Mouse (Mus musculus) forebrain, embryonic 13.5 days (tissue): ENCODE measurements at regions not wholly inside any gene's neighbourhood (a gene's known extent, or its start where the extent isn't known, plus 50 kb on each side); places are given as distances from the start of the nearest gene placed in this dataset.
"Not testable (repeated sequence)": the region's sequence is repeated elsewhere in the genome, so short reads cannot be mapped to it uniquely, and the experiment has no call there.

Experiments used
- ATAC-seq: fragments of 200-750 bp; cut with Nextera tagmentation; 2 replicates; pipeline ENCODE4 v1.8.0; 2017
- H3K27ac ChIP-seq: fragments of 300-500 bp; sonication (generic); 2 replicates; pipeline ENCODE4 v1.5.1; 2015; ENCODE audit warnings: inconsistent platforms, mild to moderate bottlenecking, moderate library complexity
- H3K27me3 ChIP-seq: fragments of 300-500 bp; sonication (generic); 2 replicates; pipeline ENCODE4 v1.6.1; 2015; ENCODE audit warnings: mild to moderate bottlenecking, inconsistent platforms
- H3K36me3 ChIP-seq: fragments of 300-500 bp; sonication (generic); 2 replicates; pipeline ENCODE4 v1.6.1; 2015; ENCODE audit warnings: mild to moderate bottlenecking, inconsistent platforms; ENCODE audit not compliant: poor library complexity, severe bottlenecking
- H3K4me1 ChIP-seq: fragments of 300-500 bp; sonication (generic); 2 replicates; pipeline ENCODE4 v1.6.1; 2015; ENCODE audit warnings: inconsistent platforms
- H3K4me2 ChIP-seq: fragments of 300-500 bp; sonication (generic); 2 replicates; pipeline ENCODE4 v1.6.1; 2015; ENCODE audit warnings: inconsistent platforms, mild to moderate bottlenecking, moderate library complexity
- H3K4me3 ChIP-seq: fragments of 300-500 bp; sonication (generic); 2 replicates; pipeline ENCODE4 v1.5.1; 2015; ENCODE audit warnings: mild to moderate bottlenecking, inconsistent platforms
- H3K9ac ChIP-seq: fragments of 300-500 bp; sonication (generic); 2 replicates; pipeline ENCODE4 v1.6.1; 2015; ENCODE audit warnings: mild to moderate bottlenecking, inconsistent platforms
- H3K9me3 ChIP-seq: fragments of 300-500 bp; sonication (generic); replicated peaks from 2 replicates; pipeline ENCODE4 v1.6.1; 2016; ENCODE audit warnings: inconsistent platforms
- WGBS: fragments of 180-500 bp; shearing (Covaris S2); methylation state at CpG from one replicate; pipeline ENCODE4 v1.1.7; 2015; 5-methylcytosine and 5-hydroxymethylcytosine counted together

DNA sequence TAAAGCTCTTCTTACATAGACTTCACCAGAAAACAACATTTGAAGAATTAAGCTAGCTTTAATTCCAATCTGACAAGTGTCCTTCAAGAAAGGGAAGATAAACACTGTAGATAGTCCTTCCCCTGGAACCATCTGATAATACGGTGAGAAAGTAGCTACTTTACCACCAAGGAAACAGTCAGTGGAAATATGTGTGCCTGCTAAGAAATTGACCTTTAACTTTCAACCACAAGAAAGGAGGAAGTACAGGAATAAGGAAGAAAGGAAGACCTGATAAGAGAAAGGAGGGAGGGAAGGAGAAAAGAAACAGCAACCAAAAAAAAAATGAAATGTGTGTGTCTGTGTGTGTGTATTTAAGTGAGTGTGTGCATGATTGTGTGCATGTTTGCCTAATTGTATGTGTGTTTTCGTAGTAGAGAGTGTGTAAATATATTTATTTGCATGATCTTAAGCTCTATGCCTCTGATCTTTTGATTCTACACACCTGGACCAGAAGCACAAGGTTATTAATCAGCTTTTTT lies 831.3 kb downstream of the Pla2g4a start:
- no peak for ATAC-seq
- no peak overlapping the region for H3K27ac ChIP-seq
- H3K4me1 ChIP-seq, result no peaks in the 10 kb centered on the region
- 85% methylated on average over 2 of the region's 2 CpGs for WGBS
- no peaks in the 10 kb centered on the region for H3K9me3 ChIP-seq
- H3K9ac ChIP-seq, result no peak overlapping the region
- no peaks in the 10 kb centered on the region for H3K27me3 ChIP-seq
- H3K4me2 ChIP-seq, result no peak overlapping the region
- no peak overlapping the region for H3K4me3 ChIP-seq
- no peaks in the 10 kb centered on the region for H3K36me3 ChIP-seq

DNA sequence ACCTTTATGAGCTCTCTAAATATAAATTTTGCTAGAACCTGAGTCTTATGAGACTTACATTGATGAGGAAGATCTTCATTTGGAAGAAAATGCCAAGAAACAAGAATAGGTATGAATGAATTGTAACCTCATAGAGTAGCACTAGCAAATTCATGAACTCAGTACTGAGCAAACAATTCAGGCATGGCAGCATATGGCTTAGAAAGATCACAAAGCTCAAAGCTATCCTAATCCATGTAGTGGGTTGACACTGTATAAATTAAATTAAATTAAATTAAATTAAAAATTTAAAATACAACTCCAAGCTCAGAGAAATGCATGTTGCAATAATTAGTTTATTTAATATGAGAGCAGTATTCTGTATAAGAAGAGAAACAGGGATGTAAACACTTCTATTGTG lies 832.0 kb downstream of the Pla2g4a start:
- no peaks in the 10 kb centered on the region for H3K27me3 ChIP-seq
- H3K9me3 ChIP-seq, result no peaks in the 10 kb centered on the region
- H3K27ac ChIP-seq, result no peak overlapping the region
- H3K4me3 ChIP-seq, result no peak overlapping the region
- H3K9ac ChIP-seq, result no peak overlapping the region
- no peak; the same call in 1 of the 2 replicates for ATAC-seq
- H3K36me3 ChIP-seq, result no peaks in the 10 kb centered on the region
- H3K4me1 ChIP-seq, result no peaks in the 10 kb centered on the region
- no peak overlapping the region for H3K4me2 ChIP-seq

DNA sequence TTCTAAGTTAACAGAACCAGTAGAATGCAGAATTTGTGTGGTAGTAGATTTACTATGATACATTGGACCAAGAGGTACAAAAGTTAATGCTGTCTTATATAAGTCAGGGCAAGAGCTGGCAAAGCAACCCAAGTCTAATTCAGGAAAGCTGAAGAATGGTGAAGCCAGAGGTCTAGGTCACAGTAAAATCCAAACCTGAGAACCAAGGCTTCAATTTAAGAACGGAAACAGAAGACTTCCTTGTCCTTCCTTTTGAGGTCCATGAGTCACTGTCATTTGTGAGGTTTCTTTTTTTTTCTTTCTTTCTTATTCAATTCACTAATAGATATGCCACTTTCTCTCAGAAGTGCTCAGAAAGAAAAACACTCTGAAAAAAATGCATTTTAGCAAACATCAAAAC lies 833.4 kb downstream of the Pla2g4a start:
- WGBS, result 82% methylated on average over 1 of the region's 1 CpGs
- Histone ChIP-seq H3K4me1 (no peaks in the 10 kb centered on the region), H3K27ac (no peak overlapping the region), H3K9ac (no peak overlapping the region), H3K4me3 (no peak overlapping the region), H3K4me2 (no peak overlapping the region), H3K9me3 (no peaks in the 10 kb centered on the region), H3K36me3 (no peaks in the 10 kb centered on the region), H3K27me3 (no peaks in the 10 kb centered on the region)
- no peak for ATAC-seq

DNA sequence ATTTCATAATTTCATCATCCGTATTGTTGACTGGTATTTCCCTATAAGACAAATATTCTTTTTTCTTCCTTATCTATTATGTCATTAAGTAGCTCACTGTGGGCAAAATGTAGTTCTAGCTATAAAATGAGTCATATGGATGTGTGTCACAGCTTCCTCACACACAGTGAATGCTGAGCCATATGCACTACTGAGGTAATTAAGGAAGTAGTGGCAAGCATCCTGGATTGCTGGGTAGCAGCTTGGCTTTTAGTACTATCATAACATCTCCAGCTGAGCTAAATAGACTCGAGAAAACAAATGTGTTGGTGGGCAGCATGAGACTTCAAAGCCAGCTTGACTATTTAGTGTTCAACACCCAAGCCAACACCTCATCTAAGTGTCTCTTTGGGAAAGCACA lies 857.7 kb downstream of the Pla2g4a start:
- no peak overlapping the region for H3K4me2 ChIP-seq
- H3K27me3 ChIP-seq, result no peaks in the 10 kb centered on the region
- WGBS, result 79% methylated on average over 2 of the region's 2 CpGs
- H3K9me3 ChIP-seq, result no peaks in the 10 kb centered on the region
- no peak overlapping the region for H3K27ac ChIP-seq
- peak; percentile 65; the same call in 1 of the 2 replicates for ATAC-seq
- H3K9ac ChIP-seq, result no peak overlapping the region
- no peaks in the 10 kb centered on the region for H3K4me1 ChIP-seq
- no peak overlapping the region for H3K4me3 ChIP-seq
- no peaks in the 10 kb centered on the region for H3K36me3 ChIP-seq

DNA sequence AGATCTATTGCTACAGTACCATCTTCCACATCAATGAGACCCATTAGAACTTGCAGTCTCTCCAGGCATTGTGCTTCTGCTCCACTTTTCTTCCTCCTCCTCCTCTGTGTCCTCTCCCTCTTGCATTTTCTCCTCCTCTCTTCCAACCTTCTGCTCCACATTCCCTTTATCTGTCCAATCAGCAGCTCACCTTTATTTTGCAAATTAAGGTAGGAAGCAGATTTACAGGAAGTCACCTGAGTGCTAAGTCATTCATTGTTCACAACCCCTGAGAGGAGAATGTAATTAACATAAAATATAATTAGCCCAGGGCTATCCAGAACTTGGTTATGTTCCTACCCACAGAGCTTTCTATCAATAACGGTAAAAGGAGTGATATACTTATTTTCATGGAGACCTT lies 863.7 kb downstream of the Pla2g4a start:
- H3K27me3 ChIP-seq, result no peaks in the 10 kb centered on the region
- WGBS, result 80% methylated on average over 1 of the region's 1 CpGs
- no peak for ATAC-seq
- H3K9me3 ChIP-seq, result no peaks in the 10 kb centered on the region
- no peak overlapping the region for H3K27ac ChIP-seq
- H3K4me3 ChIP-seq, result no peak overlapping the region
- no peak overlapping the region for H3K9ac ChIP-seq
- H3K4me1 ChIP-seq, result no peaks in the 10 kb centered on the region
- H3K36me3 ChIP-seq, result no peaks in the 10 kb centered on the region
- H3K4me2 ChIP-seq, result no peak overlapping the region

DNA sequence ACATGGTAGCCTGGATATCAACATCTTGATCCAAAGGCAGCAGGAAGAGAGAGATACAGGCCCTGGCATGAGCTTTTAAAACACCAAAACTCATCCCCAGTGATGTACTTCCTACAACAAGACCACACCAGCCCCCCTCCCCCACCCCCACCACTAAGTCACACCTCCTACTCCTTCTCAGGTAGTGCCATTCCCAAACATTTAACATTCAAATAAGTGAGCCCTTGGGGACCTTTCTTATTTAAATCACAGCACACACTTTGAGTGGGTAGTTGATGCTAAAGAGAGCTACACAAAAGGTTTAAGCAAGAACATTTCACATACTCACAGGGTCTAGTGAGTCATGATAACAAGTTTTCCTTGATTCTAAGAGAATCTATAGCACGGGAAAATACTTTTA lies 886.4 kb downstream of the Pla2g4a start:
- H3K9ac ChIP-seq, result no peak overlapping the region
- H3K4me3 ChIP-seq, result no peak overlapping the region
- H3K27ac ChIP-seq, result no peak overlapping the region
- no peaks in the 10 kb centered on the region for H3K36me3 ChIP-seq
- no peaks in the 10 kb centered on the region for H3K9me3 ChIP-seq
- 67% methylated on average over 1 of the region's 1 CpGs for WGBS
- ATAC-seq, result no peak
- no peaks in the 10 kb centered on the region for H3K4me1 ChIP-seq
- no peaks in the 10 kb centered on the region for H3K27me3 ChIP-seq
- H3K4me2 ChIP-seq, result no peak overlapping the region

DNA sequence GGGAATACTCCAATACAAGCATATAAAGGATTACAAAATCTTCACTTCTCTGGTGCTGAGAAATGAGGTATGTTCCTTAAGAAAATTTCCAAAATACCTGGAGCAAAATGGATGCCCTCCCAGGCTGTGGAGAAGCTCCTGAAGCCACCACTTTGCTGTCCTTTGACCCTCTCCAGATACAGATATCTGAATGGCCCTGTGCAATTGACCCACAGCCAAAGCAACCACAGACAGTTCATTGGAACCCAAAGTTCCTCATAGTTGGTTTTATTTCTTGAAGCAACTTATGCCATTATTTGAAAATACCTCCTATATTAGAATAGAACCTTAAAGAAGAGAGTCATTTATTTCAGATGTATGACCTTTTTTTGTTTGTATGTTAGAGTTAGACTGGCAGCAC lies 891.5 kb downstream of the Pla2g4a start:
- no peaks in the 10 kb centered on the region for H3K4me1 ChIP-seq
- no peaks in the 10 kb centered on the region for H3K27me3 ChIP-seq
- no peaks in the 10 kb centered on the region for H3K36me3 ChIP-seq
- no peak for ATAC-seq
- H3K9me3 ChIP-seq, result no peaks in the 10 kb centered on the region
- no peak overlapping the region for H3K4me3 ChIP-seq
- no peak overlapping the region for H3K4me2 ChIP-seq
- no peak overlapping the region for H3K9ac ChIP-seq
- no peak overlapping the region for H3K27ac ChIP-seq

DNA sequence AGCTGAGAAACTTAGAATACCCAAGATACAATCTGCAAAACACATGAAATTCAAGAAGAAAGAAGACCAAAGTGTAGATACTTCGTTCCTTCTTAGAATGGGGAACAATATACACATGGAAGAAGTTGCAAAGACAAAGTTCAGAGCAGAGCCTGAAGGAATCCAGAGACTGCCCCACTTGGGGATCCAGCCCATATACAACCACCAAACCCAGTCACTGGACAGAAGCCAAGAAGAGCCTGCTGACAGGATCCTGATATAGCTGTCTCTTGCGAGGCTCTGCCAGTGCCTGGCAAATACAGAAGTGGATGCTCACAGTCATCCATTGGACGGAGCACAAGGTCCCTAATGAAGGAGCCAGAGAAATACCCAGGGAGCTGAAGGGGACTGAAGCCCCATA lies 898.1 kb downstream of the Pla2g4a start:
- not testable (repeated sequence) for H3K4me3 ChIP-seq, H3K9ac ChIP-seq, H3K27me3 ChIP-seq, H3K9me3 ChIP-seq, H3K4me1 ChIP-seq, H3K36me3 ChIP-seq, ATAC-seq, H3K4me2 ChIP-seq, H3K27ac ChIP-seq
- WGBS, result 78% methylated on average over 3 of the region's 3 CpGs

DNA sequence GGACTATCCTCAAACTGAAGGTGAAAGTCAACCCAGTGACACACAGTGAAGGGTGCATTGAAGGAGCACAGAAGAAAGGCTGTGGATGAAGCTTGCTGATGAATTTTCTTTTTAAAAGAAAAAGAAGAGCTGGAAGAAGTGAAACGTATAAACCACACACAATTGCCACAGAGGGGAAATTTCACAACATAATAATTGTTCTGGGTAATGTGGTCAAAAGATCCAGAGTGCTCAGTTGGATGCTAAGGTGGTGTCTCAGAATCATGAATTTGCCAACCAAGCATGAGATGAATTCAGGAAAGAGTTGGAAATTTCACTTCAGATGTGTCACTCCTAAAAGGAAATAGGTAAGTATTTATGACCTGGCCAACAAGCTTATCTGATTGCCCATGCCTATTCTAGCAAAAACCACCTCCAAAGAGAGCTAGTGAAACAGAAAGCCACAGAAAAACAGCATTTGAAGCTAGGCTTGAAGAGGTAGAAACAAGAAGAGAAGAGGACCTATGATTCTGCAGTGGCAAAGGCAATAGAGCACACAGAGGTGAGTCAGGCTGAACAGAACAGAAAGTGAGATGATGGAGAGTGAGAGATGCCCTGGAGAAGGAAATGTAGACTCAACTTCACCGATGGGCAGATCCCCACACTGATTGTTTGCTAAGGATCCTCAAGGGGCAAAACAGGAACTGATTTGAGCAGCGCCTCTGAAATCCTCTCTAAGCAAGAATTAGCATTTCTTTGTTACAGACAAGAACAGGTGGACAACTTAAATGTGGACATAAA lies 922.7 kb downstream of the Pla2g4a start:
- Histone ChIP-seq H3K4me2 (no peak overlapping the region), H3K27me3 (no peaks in the 10 kb centered on the region), H3K27ac (no peak overlapping the region), H3K9ac (no peak overlapping the region), H3K4me1 (no peaks in the 10 kb centered on the region), H3K36me3 (no peaks in the 10 kb centered on the region), H3K4me3 (no peak overlapping the region), H3K9me3 (no peaks in the 10 kb centered on the region)
- 79% methylated on average over 3 of the region's 3 CpGs for WGBS
- no peak for ATAC-seq

DNA sequence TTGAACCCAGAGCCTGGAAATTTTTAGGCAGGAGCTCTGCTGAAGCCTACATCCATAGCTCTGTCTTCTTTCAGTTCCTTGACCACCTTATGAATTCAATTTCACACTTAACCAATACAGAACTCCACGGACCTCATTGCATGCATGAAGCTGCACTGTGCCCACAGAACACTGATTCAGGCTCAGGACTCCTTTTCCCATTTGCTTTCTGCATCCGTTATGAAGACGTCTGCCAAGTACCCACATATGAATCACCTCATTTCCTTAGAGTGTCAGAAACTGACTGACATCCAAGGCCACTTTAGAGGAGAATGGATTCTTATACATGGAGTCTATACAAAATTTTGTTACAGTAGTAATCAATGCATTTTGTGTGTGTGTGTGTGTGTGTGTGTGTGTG lies 932.8 kb downstream of the Pla2g4a start:
- ATAC-seq, result no peak
- Histone ChIP-seq H3K27ac (no peak overlapping the region), H3K4me2 (no peak overlapping the region), H3K9me3 (no peaks in the 10 kb centered on the region), H3K4me3 (no peak overlapping the region), H3K27me3 (no peaks in the 10 kb centered on the region), H3K4me1 (no peaks in the 10 kb centered on the region), H3K36me3 (no peaks in the 10 kb centered on the region), H3K9ac (no peak overlapping the region)
- 88% methylated on average over 3 of the region's 3 CpGs for WGBS

DNA sequence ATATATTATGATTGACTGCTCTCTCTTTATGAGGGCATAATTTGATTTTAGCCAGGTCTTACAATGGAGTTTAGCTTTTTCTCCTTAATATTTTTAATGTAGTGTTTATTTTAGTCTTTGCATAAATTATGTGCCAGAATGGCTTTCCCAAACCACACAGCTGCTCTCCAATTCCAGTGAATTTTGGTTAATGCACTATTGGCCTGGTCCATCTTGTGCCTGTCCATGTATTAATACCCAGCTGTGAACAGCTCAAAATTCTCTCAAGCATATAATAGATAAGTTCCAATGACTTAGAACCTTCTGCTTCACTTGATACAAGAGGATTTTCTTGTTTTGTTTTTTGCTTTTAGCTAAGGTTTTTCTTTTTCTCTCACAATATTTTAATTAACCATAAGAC lies 939.4 kb downstream of the Pla2g4a start:
- Histone ChIP-seq H3K27ac (no peak overlapping the region), H3K36me3 (no peaks in the 10 kb centered on the region), H3K4me2 (no peak overlapping the region), H3K9ac (no peak overlapping the region), H3K27me3 (no peaks in the 10 kb centered on the region), H3K4me1 (no peaks in the 10 kb centered on the region), H3K9me3 (no peaks in the 10 kb centered on the region), H3K4me3 (no peak overlapping the region)
- no peak for ATAC-seq

DNA sequence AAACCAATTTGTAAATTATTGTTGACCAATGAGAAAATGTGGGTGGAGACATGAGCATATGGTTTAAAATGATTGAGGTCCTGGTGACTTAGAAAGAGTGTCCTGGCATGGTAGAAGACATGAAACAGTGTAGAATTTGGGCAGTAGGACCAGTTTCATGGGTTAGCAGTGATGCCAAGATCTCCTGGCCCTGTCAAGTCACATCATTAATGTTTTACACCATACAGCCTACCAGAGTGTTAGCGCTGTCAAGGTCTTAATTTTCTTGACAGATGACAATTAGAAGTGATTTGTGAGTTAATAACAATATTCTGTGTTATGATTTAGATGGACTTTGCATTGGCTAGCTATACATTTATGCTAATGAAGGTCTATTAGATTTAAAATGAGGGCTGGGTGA lies 939.8 kb downstream of the Pla2g4a start:
- H3K27ac ChIP-seq, result no peak overlapping the region
- no peaks in the 10 kb centered on the region for H3K9me3 ChIP-seq
- ATAC-seq, result no peak
- H3K27me3 ChIP-seq, result no peaks in the 10 kb centered on the region
- no peaks in the 10 kb centered on the region for H3K4me1 ChIP-seq
- WGBS, result 91% methylated on average over 1 of the region's 1 CpGs
- no peak overlapping the region for H3K4me2 ChIP-seq
- no peak overlapping the region for H3K9ac ChIP-seq
- no peaks in the 10 kb centered on the region for H3K36me3 ChIP-seq
- no peak overlapping the region for H3K4me3 ChIP-seq

DNA sequence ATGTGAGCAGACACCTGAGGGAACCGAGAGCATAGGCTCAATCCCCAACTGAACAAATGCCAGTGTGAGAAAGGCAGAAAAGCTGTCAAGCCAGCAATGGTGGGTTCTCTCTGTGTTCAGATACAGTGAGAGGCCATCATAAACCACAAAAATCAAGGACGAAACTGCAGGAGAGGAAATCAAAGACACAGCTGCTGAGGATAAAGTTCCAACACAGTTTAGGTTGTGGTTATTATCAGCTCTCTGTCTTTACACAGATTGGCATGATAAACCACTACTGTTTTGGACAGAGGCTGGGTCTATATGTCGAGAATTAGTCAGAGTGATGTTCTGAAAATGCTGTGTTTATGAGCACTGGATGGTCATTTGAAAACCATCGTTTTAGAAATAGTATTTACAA lies 946.5 kb downstream of the Pla2g4a start:
- Histone ChIP-seq H3K36me3 (no peaks in the 10 kb centered on the region), H3K4me2 (no peak overlapping the region), H3K27me3 (no peaks in the 10 kb centered on the region), H3K4me1 (no peaks in the 10 kb centered on the region), H3K9me3 (no peaks in the 10 kb centered on the region), H3K4me3 (no peak overlapping the region), H3K9ac (no peak overlapping the region), H3K27ac (no peak overlapping the region)
- ATAC-seq, result no peak
- WGBS, result 84% methylated on average over 4 of the region's 4 CpGs
